Mouse (Mus musculus): ENCODE data around the gene Prr13.

Prr13 gene

GRCm38 (mm10) chr15:102505770-102506463 is 47.1 kb downstream of the Prr13 start:
- DNase-seq, result no peak

GRCm38 (mm10) chr15:102506464-102506830 is 47.6 kb downstream of the Prr13 start:
- no peak for DNase-seq

GRCm38 (mm10) chr15:102506864-102507263 is 48.0 kb downstream of the Prr13 start:
- DNase-seq, result no peak

GRCm38 (mm10) chr15:102507561-102507960 is 48.7 kb downstream of the Prr13 start:
- no peak for DNase-seq

- no peak for DNase-seq
Measured at GRCm38 (mm10) chr15:102508336-102508735, 49.5 kb downstream of the Prr13 start.

- DNase-seq, result no peak
Measured at GRCm38 (mm10) chr15:102510110-102510509, 51.3 kb downstream of the Prr13 start.

- DNase-seq, result peak; percentile 91 to 94
Measured at GRCm38 (mm10) chr15:102510590-102511284, 51.9 kb downstream of the Prr13 start.

- peak in 1 of 2 experiments; percentile 39 for DNase-seq
Measured at GRCm38 (mm10) chr15:102511285-102511833, 52.5 kb downstream of the Prr13 start.

GRCm38 (mm10) chr15:102512010-102512409 is 53.2 kb downstream of the Prr13 start:
- DNase-seq, result no peak

All from kidney, postnatal 25 days (tissue).